In genomic region chr10:12690601-12691000, GRCm38 (mm10) we compare ENCODE assay signal across 8 mouse cellular contexts.
A peak's percentile ranks its signal among the peaks of the same experiment; 100 is the strongest.
DNase-seq lines count a peak whose midpoint lies in the region; ATAC-seq and TF ChIP-seq lines count a peak whose summit lies in the region.

No protein-coding gene starts in this region.

- no peak for ATAC-seq in liver, embryonic 12.5 days
- ATAC-seq in intestine, embryonic 15.5 days = peak; percentile 55; the same call in 1 of the 2 replicates
- no peak for ATAC-seq in midbrain, postnatal 0 days (ENCODE audit: low FRiP score)
- peak; percentile 62; the same call in 1 of the 2 replicates for ATAC-seq in stomach, embryonic 16.5 days (ENCODE audit: insufficient read depth, low FRiP score)

- WGBS in liver, embryonic 12.5 days (ENCODE audit: insufficient replicate concordance) = 21% methylated on average over 5 of the region's 5 CpGs
- WGBS in intestine, embryonic 15.5 days = 24% methylated on average over 5 of the region's 5 CpGs
- 20% methylated on average over 5 of the region's 5 CpGs for WGBS in midbrain, postnatal 0 days
- 19% methylated on average over 5 of the region's 5 CpGs for WGBS in stomach, embryonic 16.5 days

- no peak overlapping the region for H3K4me3 ChIP-seq in liver, embryonic 12.5 days
- no peak overlapping the region for H3K4me3 ChIP-seq in intestine, embryonic 15.5 days (replicated peaks)
- no peak overlapping the region for H3K4me3 ChIP-seq in midbrain, postnatal 0 days (ENCODE audit: low read depth, low read length)
- no peak overlapping the region for H3K4me3 ChIP-seq in stomach, embryonic 16.5 days (replicated peaks; ENCODE audit: low read length)

- no peaks in the 10 kb centered on the region for H3K9me3 ChIP-seq in liver, embryonic 12.5 days (replicated peaks)
- no peaks in the 10 kb centered on the region for H3K9me3 ChIP-seq in intestine, embryonic 15.5 days
- H3K9me3 ChIP-seq in midbrain, postnatal 0 days (ENCODE audit: low read length) = no peaks in the 10 kb centered on the region
- H3K9me3 ChIP-seq in stomach, embryonic 16.5 days (replicated peaks; ENCODE audit: control insufficient read depth, low read length) = no peaks in the 10 kb centered on the region

- H3K36me3 ChIP-seq in liver, embryonic 12.5 days = peaks cover 10% of the 10 kb centered on the region; the same call in 1 of the 2 replicates
- H3K36me3 ChIP-seq in intestine, embryonic 15.5 days = no peaks in the 10 kb centered on the region
- no peaks in the 10 kb centered on the region for H3K36me3 ChIP-seq in midbrain, postnatal 0 days (ENCODE audit: insufficient read depth, low read length)
- H3K36me3 ChIP-seq in stomach, embryonic 16.5 days (ENCODE audit: control insufficient read depth, insufficient read depth, low read length) = peaks cover 3% of the 10 kb centered on the region; the same call in 1 of the 2 replicates

- no peak overlapping the region for H3K4me2 ChIP-seq in liver, embryonic 12.5 days
- H3K4me2 ChIP-seq in intestine, embryonic 15.5 days (replicated peaks) = no peak overlapping the region
- H3K4me2 ChIP-seq in midbrain, postnatal 0 days (ENCODE audit: low read depth, low read length, poor library complexity, severe bottlenecking) = no peak overlapping the region
- no peak overlapping the region for H3K4me2 ChIP-seq in stomach, embryonic 16.5 days (ENCODE audit: low read depth, low read length)

- DNase-seq in liver = peak; percentile 62
- DNase-seq in cerebellum, adult 18-20 months = peak; percentile 88 to 89
- DNase-seq in forelimb bud, embryonic 11.5 days (ENCODE audit: low read depth, low spot score) = peak; percentile 66
- DNase-seq in left cerebral cortex, postnatal 14 days (ENCODE audit: low spot score in 2 of 2) = peak; percentile 35 to 71
- peak; percentile 76 for DNase-seq in midbrain, postnatal 0 days (ENCODE audit: low spot score)

- H3K27ac ChIP-seq in liver, embryonic 12.5 days = no peak overlapping the region
- H3K27ac ChIP-seq in intestine, embryonic 15.5 days = no peak overlapping the region
- no peak overlapping the region for H3K27ac ChIP-seq in midbrain, postnatal 0 days (ENCODE audit: low read depth, low read length)
- H3K27ac ChIP-seq in stomach, embryonic 16.5 days (ENCODE audit: low read length) = no peak overlapping the region

- no peaks in the 10 kb centered on the region for H3K27me3 ChIP-seq in liver, embryonic 12.5 days (replicated peaks)
- no peaks in the 10 kb centered on the region for H3K27me3 ChIP-seq in intestine, embryonic 15.5 days (replicated peaks)
- H3K27me3 ChIP-seq in midbrain, postnatal 0 days (ENCODE audit: insufficient read depth, low read length) = no peaks in the 10 kb centered on the region
- no peaks in the 10 kb centered on the region for H3K27me3 ChIP-seq in stomach, embryonic 16.5 days (ENCODE audit: control insufficient read depth, insufficient read depth, low read length)

- intact Hi-C loops in left cerebral cortex, postnatal 14 days (cut with DNase I) = no loop called here

- TF ChIP-seq CTCF in midbrain, postnatal 0 days (IDR thresholded peaks at IDR 0.05) = peak; percentile 81

- H3K4me1 ChIP-seq in liver, embryonic 12.5 days = no peaks in the 10 kb centered on the region
- no peaks in the 10 kb centered on the region for H3K4me1 ChIP-seq in intestine, embryonic 15.5 days (replicated peaks)
- no peaks in the 10 kb centered on the region for H3K4me1 ChIP-seq in midbrain, postnatal 0 days (ENCODE audit: insufficient read depth, low read length)
- H3K4me1 ChIP-seq in stomach, embryonic 16.5 days (ENCODE audit: control insufficient read depth, insufficient read depth, low read length) = no peaks in the 10 kb centered on the region

- H3K9ac ChIP-seq in liver, embryonic 12.5 days = no peak overlapping the region
- H3K9ac ChIP-seq in intestine, embryonic 15.5 days = no peak overlapping the region
- no peak overlapping the region for H3K9ac ChIP-seq in midbrain, postnatal 0 days (replicated peaks; ENCODE audit: low read length, poor library complexity, severe bottlenecking)
- no peak overlapping the region for H3K9ac ChIP-seq in stomach, embryonic 16.5 days (ENCODE audit: low read length)

Comparison
In these comparisons a context has a peak if more than half of its experiments do, and no peak if none do; other contexts are left out.
1. ATAC-seq: peak in intestine, embryonic 15.5 days (single experiment) and stomach, embryonic 16.5 days (single experiment); none in liver, embryonic 12.5 days (single experiment) and midbrain, postnatal 0 days (single experiment).
2. Peak in every context shown above with its lines, with median percentiles within 50 percentile points of each other: DNase-seq.